Mouse (Mus musculus) brain, embryonic 14.5 days (tissue): ENCODE results near the gene Kcnip2.

Experiments
- CTCF ChIP-seq: fragments of 200-500 bp; IDR thresholded peaks from 2 replicates; pipeline ENCODE4 v1.5.1; 2012; ENCODE audit warnings: inconsistent platforms, mild to moderate bottlenecking, moderate library complexity, borderline replicate concordance; ENCODE audit not compliant: insufficient read depth, insufficient read length; ENCODE audit errors: extremely low read depth
- POLR2A ChIP-seq: fragments of 200-500 bp; IDR thresholded peaks from 2 replicates; pipeline ENCODE4 v1.6.1; 2012; ENCODE audit warnings: mild to moderate bottlenecking, inconsistent platforms, borderline replicate concordance; ENCODE audit not compliant: poor library complexity, insufficient read depth, insufficient read length, severe bottlenecking; ENCODE audit errors: extremely low read depth

DNA sequence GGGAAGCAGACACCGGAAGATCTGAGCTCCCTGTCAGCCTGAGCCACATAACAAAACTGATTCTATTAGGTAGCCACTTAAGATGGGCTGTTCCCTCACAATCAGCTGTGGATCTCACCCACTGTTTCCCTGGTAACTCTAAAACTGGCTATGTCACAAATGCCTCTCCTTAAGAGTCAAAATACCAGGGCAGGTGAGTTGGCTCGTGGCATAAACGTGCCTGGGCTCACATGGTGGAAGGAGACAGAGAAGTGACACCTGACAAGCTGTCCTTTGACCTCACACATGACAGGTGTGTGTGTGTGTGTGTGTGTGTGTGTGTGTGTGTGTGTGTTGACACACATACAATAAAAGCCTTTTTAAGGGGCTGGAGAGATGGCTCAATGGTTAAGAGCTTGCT lies 28.4 kb downstream of the Kcnip2 start:
- TF ChIP-seq CTCF (no peak), POLR2A (no peak)
